Mouse (Mus musculus): ENCODE measurements around the gene Prps2. TPM values are rescaled to one million over a fixed set of nuclear protein-coding genes. Genes with fewer than 3 reads are reported as not detected.

The Prps2 gene
- polyA plus RNA-seq, 1 experiment from 2014 or later, result 9.0 TPM

GRCm38 (mm10) chrX:167332607-167333006 lies 49.9 kb downstream of the Prps2 start:
- Histone ChIP-seq H3K36me3 (ENCODE audit: control insufficient read depth, insufficient read depth, low read length) (no peaks in the 10 kb centered on the region), H3K9me3 (replicated peaks; ENCODE audit: control insufficient read depth, low read length) (no peaks in the 10 kb centered on the region), H3K9ac (ENCODE audit: low read length) (no peak overlapping the region), H3K27ac (ENCODE audit: low read depth, low read length) (no peak overlapping the region), H3K4me3 (ENCODE audit: low read depth, low read length) (no peak overlapping the region), H3K4me2 (ENCODE audit: low read length) (no peak overlapping the region), H3K27me3 (replicated peaks; ENCODE audit: control insufficient read depth, insufficient read depth, low read length) (no peaks in the 10 kb centered on the region), H3K4me1 (ENCODE audit: control insufficient read depth, insufficient read depth, low read length) (no peaks in the 10 kb centered on the region)
- ATAC-seq (no peak), DNase-seq (ENCODE audit: low spot score) (no peak)
- 78% methylated on average over 1 of the region's 1 CpGs for WGBS

DNA sequence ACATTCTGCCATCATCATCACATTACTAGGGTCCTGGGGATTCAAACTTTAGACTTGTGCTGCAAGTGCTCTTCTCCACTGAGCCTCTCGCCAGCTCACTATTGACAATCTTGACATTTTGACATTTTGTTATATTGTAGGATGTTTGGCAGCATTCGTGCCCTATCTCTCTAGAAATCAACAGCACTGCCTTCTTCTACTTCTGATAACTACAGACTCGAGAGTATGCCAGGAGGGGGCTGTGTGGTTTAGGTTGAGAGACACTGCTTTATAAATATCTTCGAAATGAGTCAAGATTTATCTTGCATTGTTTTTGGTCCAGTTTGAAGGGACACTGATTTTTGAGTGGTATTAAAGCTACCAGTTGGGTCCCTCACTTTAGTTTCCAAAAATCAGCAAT lies 51.6 kb downstream of the Prps2 start:
- Histone ChIP-seq H3K9ac (ENCODE audit: low read length) (no peak overlapping the region), H3K9me3 (replicated peaks; ENCODE audit: control insufficient read depth, low read length) (no peaks in the 10 kb centered on the region), H3K4me3 (ENCODE audit: low read depth, low read length) (no peak overlapping the region), H3K4me2 (ENCODE audit: low read length) (no peak overlapping the region), H3K27ac (ENCODE audit: low read depth, low read length) (no peak overlapping the region), H3K36me3 (ENCODE audit: control insufficient read depth, insufficient read depth, low read length) (no peaks in the 10 kb centered on the region), H3K4me1 (ENCODE audit: control insufficient read depth, insufficient read depth, low read length) (no peaks in the 10 kb centered on the region), H3K27me3 (replicated peaks; ENCODE audit: control insufficient read depth, insufficient read depth, low read length) (no peaks in the 10 kb centered on the region)
- ATAC-seq, result no peak
- no peak for DNase-seq (ENCODE audit: low spot score)
- 76% methylated on average over 4 of the region's 4 CpGs for WGBS

- H3K4me1 ChIP-seq (ENCODE audit: control insufficient read depth, insufficient read depth, low read length), result no peaks in the 10 kb centered on the region
- no peak within 1 kb of the TSS for H3K4me2 ChIP-seq (ENCODE audit: low read length)
- ATAC-seq (no peak), DNase-seq (ENCODE audit: low spot score) (no peak)
- no peaks in the 10 kb centered on the region for H3K36me3 ChIP-seq (ENCODE audit: control insufficient read depth, insufficient read depth, low read length)
- no peak within 1 kb of the TSS for H3K27ac ChIP-seq (ENCODE audit: low read depth, low read length)
- no peak within 1 kb of the TSS for H3K9ac ChIP-seq (ENCODE audit: low read length)
- no peaks in the 10 kb centered on the region for H3K27me3 ChIP-seq (replicated peaks; ENCODE audit: control insufficient read depth, insufficient read depth, low read length)
- H3K9me3 ChIP-seq (replicated peaks; ENCODE audit: control insufficient read depth, low read length), result no peaks in the 10 kb centered on the region
- H3K4me3 ChIP-seq (ENCODE audit: low read depth, low read length), result no peak within 1 kb of the TSS
- 84% methylated on average over 6 of the region's 6 CpGs for WGBS
These were observed 52.1 kb downstream of the Prps2 start, which contains the start of gene Tlr7 for GRCm38 (mm10) chrX:167330399-167330798. Tlr7 (minus strand) TSS chrX:167330558.

DNA sequence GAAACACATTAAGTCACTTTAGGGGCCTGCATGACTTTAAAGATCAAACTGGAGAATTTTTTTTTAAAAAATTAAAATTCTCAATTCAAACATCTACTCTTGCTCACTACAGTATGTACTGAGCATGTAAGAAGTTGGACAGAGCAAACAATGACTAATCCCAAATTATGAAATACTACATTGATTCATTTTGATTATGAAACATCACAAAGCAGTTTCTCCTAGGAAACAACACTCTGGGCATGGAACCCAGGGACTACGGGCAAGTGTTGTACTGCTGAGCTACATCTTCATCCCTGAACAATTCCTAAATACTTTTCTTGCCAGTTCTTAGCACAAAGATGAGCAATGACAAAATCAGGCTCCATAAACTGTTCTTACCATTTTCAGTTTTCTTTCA lies 52.9 kb downstream of the Prps2 start:
- H3K27me3 ChIP-seq (replicated peaks; ENCODE audit: control insufficient read depth, insufficient read depth, low read length), result no peaks in the 10 kb centered on the region
- DNase-seq (ENCODE audit: low spot score) (no peak), ATAC-seq (no peak)
- no peaks in the 10 kb centered on the region for H3K4me1 ChIP-seq (ENCODE audit: control insufficient read depth, insufficient read depth, low read length)
- H3K4me3 ChIP-seq (ENCODE audit: low read depth, low read length), result no peak overlapping the region
- no peak overlapping the region for H3K4me2 ChIP-seq (ENCODE audit: low read length)
- no peaks in the 10 kb centered on the region for H3K9me3 ChIP-seq (replicated peaks; ENCODE audit: control insufficient read depth, low read length)
- no peak overlapping the region for H3K27ac ChIP-seq (ENCODE audit: low read depth, low read length)
- H3K36me3 ChIP-seq (ENCODE audit: control insufficient read depth, insufficient read depth, low read length), result no peaks in the 10 kb centered on the region
- WGBS, result 83% methylated on average over 1 of the region's 1 CpGs
- no peak overlapping the region for H3K9ac ChIP-seq (ENCODE audit: low read length)

- ATAC-seq, result peak; percentile 37; the same call in 1 of the 2 replicates
- DNase-seq (ENCODE audit: low spot score), result peak; percentile 51
- no peak overlapping the region for H3K4me3 ChIP-seq (ENCODE audit: low read depth, low read length)
These were observed 53.5 kb downstream of the Prps2 start for GRCm38 (mm10) chrX:167329098-167329497.

DNA sequence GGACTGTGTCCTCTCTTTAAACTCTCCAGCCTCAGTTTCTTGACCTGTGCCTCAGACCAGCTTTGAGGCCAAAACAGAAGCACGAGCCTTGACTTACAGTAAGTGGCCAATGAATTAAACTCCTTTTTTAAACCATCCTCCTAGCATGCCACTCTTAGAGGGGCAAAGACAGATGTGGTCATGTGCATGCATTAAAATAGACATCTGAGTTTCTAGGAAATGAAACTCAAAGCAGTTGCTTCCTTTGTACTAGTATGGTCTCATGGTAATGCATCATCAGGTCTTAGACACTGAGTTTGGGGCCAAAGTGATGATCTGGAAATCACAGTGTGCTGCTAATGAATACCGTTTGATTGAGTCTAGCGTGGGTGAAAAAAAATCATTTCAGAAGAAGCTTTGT lies 54.0 kb downstream of the Prps2 start:
- no peaks in the 10 kb centered on the region for H3K27me3 ChIP-seq (replicated peaks; ENCODE audit: control insufficient read depth, insufficient read depth, low read length)
- no peaks in the 10 kb centered on the region for H3K9me3 ChIP-seq (replicated peaks; ENCODE audit: control insufficient read depth, low read length)
- H3K4me1 ChIP-seq (ENCODE audit: control insufficient read depth, insufficient read depth, low read length), result no peaks in the 10 kb centered on the region
- H3K36me3 ChIP-seq (ENCODE audit: control insufficient read depth, insufficient read depth, low read length), result no peaks in the 10 kb centered on the region
- no peak overlapping the region for H3K4me2 ChIP-seq (ENCODE audit: low read length)
- ATAC-seq (no peak), DNase-seq (ENCODE audit: low spot score) (no peak)
- no peak overlapping the region for H3K4me3 ChIP-seq (ENCODE audit: low read depth, low read length)
- WGBS, result 83% methylated on average over 3 of the region's 3 CpGs
- no peak overlapping the region for H3K9ac ChIP-seq (ENCODE audit: low read length)
- no peak overlapping the region for H3K27ac ChIP-seq (ENCODE audit: low read depth, low read length)

More at GRCm38 (mm10) chrX:167329098-167329497, 53.5 kb downstream of the Prps2 start:
- no peaks in the 10 kb centered on the region for H3K4me1 ChIP-seq (ENCODE audit: control insufficient read depth, insufficient read depth, low read length)
- no peaks in the 10 kb centered on the region for H3K9me3 ChIP-seq (replicated peaks; ENCODE audit: control insufficient read depth, low read length)
- no peak overlapping the region for H3K27ac ChIP-seq (ENCODE audit: low read depth, low read length)
- no peaks in the 10 kb centered on the region for H3K27me3 ChIP-seq (replicated peaks; ENCODE audit: control insufficient read depth, insufficient read depth, low read length)
- H3K36me3 ChIP-seq (ENCODE audit: control insufficient read depth, insufficient read depth, low read length), result no peaks in the 10 kb centered on the region
- no peak overlapping the region for H3K9ac ChIP-seq (ENCODE audit: low read length)
- WGBS, result 57% methylated on average over 1 of the region's 1 CpGs
- H3K4me2 ChIP-seq (ENCODE audit: low read length), result no peak overlapping the region

- DNase-seq (ENCODE audit: low spot score), result no peak
- 38% methylated on average over 1 of the region's 1 CpGs for WGBS
- ATAC-seq, result no peak
- no peak overlapping the region for H3K4me2 ChIP-seq (ENCODE audit: low read length)
- no peaks in the 10 kb centered on the region for H3K36me3 ChIP-seq (ENCODE audit: control insufficient read depth, insufficient read depth, low read length)
- no peaks in the 10 kb centered on the region for H3K27me3 ChIP-seq (replicated peaks; ENCODE audit: control insufficient read depth, insufficient read depth, low read length)
- no peak overlapping the region for H3K4me3 ChIP-seq (ENCODE audit: low read depth, low read length)
- H3K9me3 ChIP-seq (replicated peaks; ENCODE audit: control insufficient read depth, low read length), result no peaks in the 10 kb centered on the region
- no peaks in the 10 kb centered on the region for H3K4me1 ChIP-seq (ENCODE audit: control insufficient read depth, insufficient read depth, low read length)
- no peak overlapping the region for H3K27ac ChIP-seq (ENCODE audit: low read depth, low read length)
- no peak overlapping the region for H3K9ac ChIP-seq (ENCODE audit: low read length)
These were observed 58.8 kb downstream of the Prps2 start for GRCm38 (mm10) chrX:167323742-167324141.

DNA sequence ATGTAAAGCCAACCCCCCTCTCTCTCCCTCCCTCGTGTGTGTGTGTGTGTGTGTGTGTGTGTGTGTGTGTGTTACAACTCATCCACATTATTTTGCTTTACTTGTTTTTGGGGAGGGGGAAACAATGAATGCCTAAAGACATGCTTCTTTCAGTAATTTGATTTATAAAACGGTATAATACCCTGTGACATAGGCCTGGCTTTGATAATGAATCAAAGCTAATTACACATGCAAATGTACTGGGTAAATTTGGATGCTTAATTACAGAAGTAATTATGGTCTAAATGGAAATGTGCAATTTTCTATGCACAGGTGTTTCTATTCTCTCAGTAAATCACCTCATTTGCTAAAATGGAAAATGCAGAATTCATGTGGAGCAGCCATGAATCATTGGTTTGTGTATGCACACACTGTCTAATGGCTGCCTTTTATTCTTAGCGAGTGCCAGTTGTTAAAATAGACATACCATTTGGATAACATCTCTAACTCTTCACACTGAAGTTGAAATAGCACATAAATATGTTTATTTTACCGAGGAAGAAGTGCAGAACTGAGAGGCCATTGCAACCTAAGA lies 61.2 kb downstream of the Prps2 start:
- Histone ChIP-seq H3K9me3 (replicated peaks; ENCODE audit: control insufficient read depth, low read length) (no peaks in the 10 kb centered on the region), H3K4me2 (ENCODE audit: low read length) (no peak overlapping the region), H3K36me3 (ENCODE audit: control insufficient read depth, insufficient read depth, low read length) (no peaks in the 10 kb centered on the region), H3K27me3 (replicated peaks; ENCODE audit: control insufficient read depth, insufficient read depth, low read length) (no peaks in the 10 kb centered on the region), H3K27ac (ENCODE audit: low read depth, low read length) (no peak overlapping the region), H3K4me1 (ENCODE audit: control insufficient read depth, insufficient read depth, low read length) (no peaks in the 10 kb centered on the region), H3K9ac (ENCODE audit: low read length) (no peak overlapping the region), H3K4me3 (ENCODE audit: low read depth, low read length) (no peak overlapping the region)
- peak; percentile 36 for DNase-seq (ENCODE audit: low spot score)
- ATAC-seq, result peak; percentile 65
- WGBS, result 39% methylated on average over 4 of the region's 4 CpGs

GRCm38 (mm10) chrX:167318819-167319396 lies 63.6 kb downstream of the Prps2 start:
- peak; percentile 23 for DNase-seq (ENCODE audit: low spot score)
- WGBS, result 41% methylated on average over 4 of the region's 4 CpGs
- Histone ChIP-seq H3K36me3 (ENCODE audit: control insufficient read depth, insufficient read depth, low read length) (no peaks in the 10 kb centered on the region), H3K27ac (ENCODE audit: low read depth, low read length) (no peak overlapping the region; the same call in 1 of the 2 replicates), H3K9me3 (replicated peaks; ENCODE audit: control insufficient read depth, low read length) (no peaks in the 10 kb centered on the region), H3K27me3 (replicated peaks; ENCODE audit: control insufficient read depth, insufficient read depth, low read length) (no peaks in the 10 kb centered on the region; the same call in 1 of the 2 replicates), H3K9ac (ENCODE audit: low read length) (no peak overlapping the region), H3K4me1 (ENCODE audit: control insufficient read depth, insufficient read depth, low read length) (no peaks in the 10 kb centered on the region), H3K4me2 (ENCODE audit: low read length) (no peak overlapping the region), H3K4me3 (ENCODE audit: low read depth, low read length) (no peak overlapping the region)
- ATAC-seq, result 0 out of 2 replicates have a peak, but pooled peaks have one; percentile 34
